Mouse (Mus musculus) kidney, adult 2 months (tissue): ENCODE results near the gene Pxn.

Experiments
- CTCF ChIP-seq: fragments of 200-500 bp; conservative IDR thresholded peaks from 2 replicates; pipeline ENCODE4 v1.5.1; 2011; ENCODE audit warnings: low read depth, mild to moderate bottlenecking, control low read depth, low read length, moderate library complexity, mixed read lengths; ENCODE audit not compliant: insufficient read depth, insufficient read length
- POLR2A ChIP-seq: fragments of 200-500 bp; IDR thresholded peaks from one replicate; pipeline ENCODE4 v1.6.1; 2011; ENCODE audit warnings: low read depth, low read length, control low read depth

DNA sequence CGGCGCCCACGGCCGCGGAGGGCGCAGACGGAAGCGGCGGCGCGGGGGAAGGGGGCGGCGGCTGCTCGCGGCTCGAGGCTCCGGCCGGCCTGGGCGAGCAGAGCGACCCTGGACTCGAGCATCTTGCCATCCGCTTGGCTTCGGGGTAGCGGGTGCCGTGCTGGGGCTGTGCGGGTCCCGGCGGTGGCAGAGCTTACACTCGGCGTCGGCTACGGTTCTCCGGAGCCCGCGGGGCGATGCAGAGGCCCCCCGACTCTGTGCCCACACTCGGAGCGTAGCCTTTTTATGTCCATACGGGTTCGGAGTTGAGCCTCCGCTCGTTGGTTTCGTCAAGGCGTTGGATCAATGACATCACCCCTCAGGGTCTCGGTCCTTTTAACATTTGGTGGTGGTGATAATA lies 58.9 kb downstream of the Pxn start:
- TF ChIP-seq CTCF (no peak), POLR2A (no peak)
